Mouse (Mus musculus): ENCODE measurements around the gene Olfr710. TPM values are rescaled to one million over a fixed set of nuclear protein-coding genes. Genes with fewer than 3 reads are reported as not detected.

The Olfr710 gene
- polyA plus RNA-seq (2015; fragmentation: Nextera tagmentation; extraction: Ambion mirVana): not detected in 2 replicates

GRCm38 (mm10) chr7:106948212-106948611, at the start of gene Olfr710:
Olfr710 (minus strand) TSS chr7:106948312.

GRCm38 (mm10) chr7:106975353-106975752, 27.2 kb upstream of the Olfr710 start, which contains the start of gene Olfr711:
Olfr711 (minus strand) TSS chr7:106975453.

GRCm38 (mm10) chr7:106963837-106964236, 15.7 kb upstream of the Olfr710 start, which contains the start of gene Olfr6:
Olfr6 (minus strand) TSS chr7:106963937.

GRCm38 (mm10) chr7:106932119-106932518, 16.0 kb downstream of the Olfr710 start, which contains the start of gene Olfr709-ps1:
Olfr709-ps1 (minus strand) TSS chr7:106932219.

GRCm38 (mm10) chr7:106907676-106908075, 40.4 kb downstream of the Olfr710 start, which contains the start of gene Olfr1532-ps1:
Olfr1532-ps1 (plus strand) TSS chr7:106908001.

GRCm38 (mm10) chr7:106901141-106901540, 47.0 kb downstream of the Olfr710 start, which contains the start of gene Olfr707:
Olfr707 (minus strand) TSS chr7:106901241.

Other genes with a start within 250 kb of the Olfr710 start
- not detected in 2 replicates for gene Olfr695, start 231.9 kb downstream of the Olfr710 start, polyA plus RNA-seq (2015; fragmentation: Nextera tagmentation; extraction: Ambion mirVana)
- gene Olfr697, start 205.9 kb downstream of the Olfr710 start, polyA plus RNA-seq (2015; fragmentation: Nextera tagmentation; extraction: Ambion mirVana): not detected in 2 replicates
- not detected in 2 replicates for gene Olfr698, start 192.9 kb downstream of the Olfr710 start, polyA plus RNA-seq (2015; fragmentation: Nextera tagmentation; extraction: Ambion mirVana)
- gene Olfr699, start 155.1 kb downstream of the Olfr710 start, polyA plus RNA-seq (2015; fragmentation: Nextera tagmentation; extraction: Ambion mirVana): not detected in 2 replicates
- gene Olfr700, start 139.5 kb downstream of the Olfr710 start, polyA plus RNA-seq (2015; fragmentation: Nextera tagmentation; extraction: Ambion mirVana): not detected in 2 replicates
- not detected in 2 replicates for gene Olfr701, start 134.2 kb downstream of the Olfr710 start, polyA plus RNA-seq (2015; fragmentation: Nextera tagmentation; extraction: Ambion mirVana)
- gene Olfr702, start 114.4 kb downstream of the Olfr710 start, polyA plus RNA-seq (2015; fragmentation: Nextera tagmentation; extraction: Ambion mirVana): not detected in 2 replicates
- gene Olfr703, start 105.0 kb downstream of the Olfr710 start, polyA plus RNA-seq (2015; fragmentation: Nextera tagmentation; extraction: Ambion mirVana): not detected in 2 replicates
- not detected in 2 replicates for gene Olfr704, start 85.1 kb downstream of the Olfr710 start, polyA plus RNA-seq (2015; fragmentation: Nextera tagmentation; extraction: Ambion mirVana)
- gene Olfr705, start 71.4 kb downstream of the Olfr710 start, polyA plus RNA-seq (2015; fragmentation: Nextera tagmentation; extraction: Ambion mirVana): not detected in 2 replicates
- gene Olfr706, start 60.1 kb downstream of the Olfr710 start, polyA plus RNA-seq (2015; fragmentation: Nextera tagmentation; extraction: Ambion mirVana): not detected in 2 replicates
- gene Olfr707, start 47.1 kb downstream of the Olfr710 start, polyA plus RNA-seq (2015; fragmentation: Nextera tagmentation; extraction: Ambion mirVana): not detected in 2 replicates
- gene Olfr1532-ps1, start 40.3 kb downstream of the Olfr710 start, polyA plus RNA-seq (2015; fragmentation: Nextera tagmentation; extraction: Ambion mirVana): not detected in 2 replicates
- not detected in 2 replicates for gene Olfr709-ps1, start 16.1 kb downstream of the Olfr710 start, polyA plus RNA-seq (2015; fragmentation: Nextera tagmentation; extraction: Ambion mirVana)
- not detected in 2 replicates for gene Olfr6, start 15.6 kb upstream of the Olfr710 start, polyA plus RNA-seq (2015; fragmentation: Nextera tagmentation; extraction: Ambion mirVana)
- not detected in 2 replicates for gene Olfr711, start 27.1 kb upstream of the Olfr710 start, polyA plus RNA-seq (2015; fragmentation: Nextera tagmentation; extraction: Ambion mirVana)
- not detected in 2 replicates for gene Olfr2, start 57.8 kb upstream of the Olfr710 start, polyA plus RNA-seq (2015; fragmentation: Nextera tagmentation; extraction: Ambion mirVana)
- gene Olfr713, start 82.9 kb upstream of the Olfr710 start, polyA plus RNA-seq (2015; fragmentation: Nextera tagmentation; extraction: Ambion mirVana): not detected in 2 replicates
- gene Olfr714, start 122.7 kb upstream of the Olfr710 start, polyA plus RNA-seq (2015; fragmentation: Nextera tagmentation; extraction: Ambion mirVana): not detected in 2 replicates
- not detected in 2 replicates for gene Olfr17, start 144.9 kb upstream of the Olfr710 start, polyA plus RNA-seq (2015; fragmentation: Nextera tagmentation; extraction: Ambion mirVana)
- not detected in 2 replicates for gene Olfr715b, start 162.1 kb upstream of the Olfr710 start, polyA plus RNA-seq (2015; fragmentation: Nextera tagmentation; extraction: Ambion mirVana)
- gene Olfr715, start 182.8 kb upstream of the Olfr710 start, polyA plus RNA-seq (2015; fragmentation: Nextera tagmentation; extraction: Ambion mirVana): not detected in 2 replicates
- not detected in 2 replicates for gene Olfr716, start 190.0 kb upstream of the Olfr710 start, polyA plus RNA-seq (2015; fragmentation: Nextera tagmentation; extraction: Ambion mirVana)
- not detected in 2 replicates for gene Nlrp14, start 218.7 kb upstream of the Olfr710 start, polyA plus RNA-seq (2015; fragmentation: Nextera tagmentation; extraction: Ambion mirVana)

All from neural tube, postnatal 0 days (tissue).